8 mouse cellular contexts compared by ENCODE assay signal in genomic region chr7:112680498-112681251, GRCm38 (mm10). TPM values are rescaled to one million over a fixed set of nuclear protein-coding genes. Genes with fewer than 3 reads are reported as not detected.
DNase-seq lines count a peak whose midpoint lies in the region; ATAC-seq and TF ChIP-seq lines count a peak whose summit lies in the region.

No protein-coding gene starts in this region.

- under 1% methylated on average over 22 of the region's 22 CpGs for WGBS in embryonic facial prominence, embryonic 13.5 days
- WGBS in heart, postnatal 0 days, result 1% methylated on average over 22 of the region's 22 CpGs
- WGBS in lung, embryonic 16.5 days, result 1% methylated on average over 22 of the region's 22 CpGs

- no peak for ATAC-seq in embryonic facial prominence, embryonic 13.5 days (ENCODE audit: insufficient number of reproducible peaks, insufficient read depth, low FRiP score, low TSS enrichment, low read depth)
- no peak for ATAC-seq in heart, postnatal 0 days (ENCODE audit: insufficient read depth, low read depth)
- no peak for ATAC-seq in lung, embryonic 16.5 days (ENCODE audit: low read depth)

- peak; percentile 50 for DNase-seq in 3134 (ENCODE audit: extremely low read depth, insufficient read length, low spot score)
- peak; percentile 65 to 92 for DNase-seq in adrenal gland, adult (ENCODE audit: inconsistent age in 2 of 2, low spot score in 1 of 2)
- peak; percentile 40 for DNase-seq in heart, postnatal 0 days (ENCODE audit: low spot score)
- peak; percentile 70 for DNase-seq in kidney, postnatal 14 days
- DNase-seq in right cerebral cortex, postnatal 25 days, result peak; percentile 12
- DNase-seq in thymus, postnatal 10 days (ENCODE audit: low spot score in 2 of 2), result no peak

- peaks cover 41% of the 10 kb centered on the region for H3K4me1 ChIP-seq in embryonic facial prominence, embryonic 13.5 days
- peaks cover 39% of the 10 kb centered on the region for H3K4me1 ChIP-seq in heart, postnatal 0 days (ENCODE audit: control insufficient read depth, insufficient read depth)
- H3K4me1 ChIP-seq in lung, embryonic 16.5 days (replicated peaks; ENCODE audit: control insufficient read depth, insufficient read depth, low read length), result peaks cover 25% of the 10 kb centered on the region

- H3K4me2 ChIP-seq in embryonic facial prominence, embryonic 13.5 days, result peak overlapping the region; percentile 83
- H3K4me2 ChIP-seq in heart, postnatal 0 days (ENCODE audit: low read depth, low read length), result peak overlapping the region; percentile 78
- H3K4me2 ChIP-seq in lung, embryonic 16.5 days (ENCODE audit: low read depth, low read length), result peak overlapping the region; percentile 65

- H3K36me3 ChIP-seq in embryonic facial prominence, embryonic 13.5 days, result no peaks in the 10 kb centered on the region
- H3K36me3 ChIP-seq in heart, postnatal 0 days (replicated peaks; ENCODE audit: control insufficient read depth, insufficient read depth, low read length), result no peaks in the 10 kb centered on the region
- H3K36me3 ChIP-seq in lung, embryonic 16.5 days (ENCODE audit: control insufficient read depth, insufficient read depth, low read length), result no peaks in the 10 kb centered on the region

- peak overlapping the region; percentile 86 for H3K4me3 ChIP-seq in embryonic facial prominence, embryonic 13.5 days
- peak overlapping the region; percentile 86 for H3K4me3 ChIP-seq in heart, postnatal 0 days (ENCODE audit: low read depth, low read length)
- H3K4me3 ChIP-seq in lung, embryonic 16.5 days (ENCODE audit: low read length), result peak overlapping the region; percentile 71

- no peaks in the 10 kb centered on the region for H3K9me3 ChIP-seq in embryonic facial prominence, embryonic 13.5 days
- H3K9me3 ChIP-seq in heart, postnatal 0 days (replicated peaks; ENCODE audit: control insufficient read depth, low read length), result no peaks in the 10 kb centered on the region
- no peaks in the 10 kb centered on the region for H3K9me3 ChIP-seq in lung, embryonic 16.5 days (ENCODE audit: control insufficient read depth, low read length)

- TF ChIP-seq EP300 in heart, postnatal 0 days (IDR thresholded peaks at IDR 0.05; ENCODE audit: low read depth), result no peak

- peak overlapping the region; percentile 98 for H3K27ac ChIP-seq in embryonic facial prominence, embryonic 13.5 days
- H3K27ac ChIP-seq in heart, postnatal 0 days (ENCODE audit: low read depth), result peak overlapping the region; percentile 99
- peak overlapping the region; percentile 80 for H3K27ac ChIP-seq in lung, embryonic 16.5 days (ENCODE audit: low read length)

- peak overlapping the region; percentile 98 for H3K9ac ChIP-seq in embryonic facial prominence, embryonic 13.5 days
- H3K9ac ChIP-seq in heart, postnatal 0 days (replicated peaks; ENCODE audit: low read depth, low read length), result peak overlapping the region; percentile 94
- H3K9ac ChIP-seq in lung, embryonic 16.5 days (ENCODE audit: low read length), result peak overlapping the region; percentile 96

- TF ChIP-seq CTCF in heart, postnatal 0 days (IDR thresholded peaks at IDR 0.05; ENCODE audit: low read depth), result no peak

- H3K27me3 ChIP-seq in embryonic facial prominence, embryonic 13.5 days, result no peaks in the 10 kb centered on the region
- H3K27me3 ChIP-seq in heart, postnatal 0 days (ENCODE audit: control insufficient read depth, insufficient read depth, low read length), result no peaks in the 10 kb centered on the region
- H3K27me3 ChIP-seq in lung, embryonic 16.5 days (ENCODE audit: control insufficient read depth, insufficient read depth, low read depth, low read length), result no peaks in the 10 kb centered on the region

RNA-seq across cellular contexts. Expression of gene Tead1, which starts 1.6 kb away (rescaled TPM):
- 44.5 and 44.9 TPM in 2 replicates for polyA plus RNA-seq in embryonic facial prominence, embryonic 13.5 days (2015; fragmentation: Nextera tagmentation; extraction: Ambion mirVana)
- 63.9 and 87.9 TPM in 2 replicates for total RNA-seq in heart, postnatal 0 days (2014; rRNA removed; ENCODE audit: low replicate concordance)
- polyA plus RNA-seq in heart, postnatal 0 days (2015; fragmentation: Nextera tagmentation; extraction: Ambion mirVana), result 19.0 and 20.8 TPM in 2 replicates
- polyA plus RNA-seq in lung, embryonic 16.5 days (2015; fragmentation: Nextera tagmentation; extraction: Ambion mirVana), result 20.1 and 22.5 TPM in 2 replicates

Comparison
In these comparisons a context has a peak if more than half of its experiments do, and no peak if none do; other contexts are left out.
1. DNase-seq: peak in 3134 (single experiment), adrenal gland, adult (2 of 2), heart, postnatal 0 days (single experiment), kidney, postnatal 14 days (single experiment) and right cerebral cortex, postnatal 25 days (single experiment); none in thymus, postnatal 10 days (0 of 2).
2. Peak in every context shown above with its lines, with median percentiles within 50 percentile points of each other: H3K27ac ChIP-seq, H3K4me2 ChIP-seq, H3K4me3 ChIP-seq and H3K9ac ChIP-seq.